Mouse (Mus musculus): Measurements from ENCODE around the gene Gm20929. TPM values are rescaled to one million over a fixed set of nuclear protein-coding genes. Genes with fewer than 3 reads are reported as not detected.
"Not testable (repeated sequence)": the region's sequence is repeated elsewhere in the genome, so short reads cannot be mapped to it uniquely, and the experiment has no call there.

The Gm20929 gene
- not detected in 2 replicates for polyA plus RNA-seq (2015; fragmentation: Nextera tagmentation; extraction: Ambion mirVana)

GRCm38 (mm10) chrY:53843649-53844048 is at the start of gene Gm20929:
TSS of gene Gm20929 (plus strand) at chrY:53843949.
- H3K27ac ChIP-seq; H3K9ac ChIP-seq; ATAC-seq (ENCODE audit: insufficient number of reproducible peaks, insufficient read depth, low FRiP score, low TSS enrichment, low read depth); H3K36me3 ChIP-seq; H3K4me1 ChIP-seq; H3K27me3 ChIP-seq; H3K4me3 ChIP-seq; H3K4me2 ChIP-seq; H3K9me3 ChIP-seq: not testable (repeated sequence)
- no CpG with 5 or more reads among the region's 6 CpGs for WGBS

All from embryonic facial prominence, embryonic 13.5 days (tissue).